Mouse (Mus musculus): ENCODE measurements at regions not wholly inside any gene's neighbourhood (a gene's known extent, or its start where the extent isn't known, plus 50 kb on each side); places are given as distances from the start of the nearest gene placed in this dataset.

GRCm38 (mm10) chr7:95823539-95823938, 347.5 kb upstream of the Tenm4 start:
- H3K27me3 ChIP-seq (ENCODE audit: control insufficient read depth in 1 of 2, insufficient read depth in 2 of 2, low read length in 2 of 2) = no peaks in the 10 kb centered on the region
- H3K9ac ChIP-seq (ENCODE audit: control insufficient read depth, low read depth, low read length, poor library complexity, severe bottlenecking) = no peak overlapping the region
- H3K9me3 ChIP-seq (replicated peaks; ENCODE audit: insufficient read depth, low read length) = no peaks in the 10 kb centered on the region
- no peak overlapping the region for H3K4me3 ChIP-seq (ENCODE audit: control insufficient read depth in 1 of 2, insufficient read depth in 1 of 2, low read depth in 2 of 2, low read length in 2 of 2)
- no peaks in the 10 kb centered on the region for H3K4me1 ChIP-seq (ENCODE audit: control insufficient read depth in 1 of 2, insufficient read depth in 2 of 2, low read length in 2 of 2)
- TF ChIP-seq MAZ (IDR thresholded peaks at IDR 0.05; ENCODE audit: low read depth, low read length) = no peak
- no peaks in the 10 kb centered on the region for H3K79me2 ChIP-seq (ENCODE audit: control insufficient read depth, insufficient read depth, low read length, poor library complexity)
- DNase-seq (ENCODE audit: low read depth, low spot score) = no peak
- no peaks in the 10 kb centered on the region for H3K36me3 ChIP-seq (ENCODE audit: control insufficient read depth in 1 of 2, insufficient read depth in 2 of 2, low read length in 2 of 2)
- H3K27ac ChIP-seq (ENCODE audit: control insufficient read depth, low read depth, low read length) = no peak overlapping the region

GRCm38 (mm10) chr7:95829889-95830288, 341.2 kb upstream of the Tenm4 start:
- Histone ChIP-seq H3K27me3 (ENCODE audit: control insufficient read depth in 1 of 2, insufficient read depth in 2 of 2, low read length in 2 of 2) (no peaks in the 10 kb centered on the region), H3K4me3 (ENCODE audit: control insufficient read depth in 1 of 2, insufficient read depth in 1 of 2, low read depth in 2 of 2, low read length in 2 of 2) (no peak overlapping the region), H3K27ac (ENCODE audit: control insufficient read depth, low read depth, low read length) (no peak overlapping the region), H3K36me3 (ENCODE audit: control insufficient read depth in 1 of 2, insufficient read depth in 2 of 2, low read length in 2 of 2) (no peaks in the 10 kb centered on the region), H3K9me3 (replicated peaks; ENCODE audit: insufficient read depth, low read length) (no peaks in the 10 kb centered on the region), H3K4me1 (ENCODE audit: control insufficient read depth in 1 of 2, insufficient read depth in 2 of 2, low read length in 2 of 2) (no peaks in the 10 kb centered on the region), H3K9ac (ENCODE audit: control insufficient read depth, low read depth, low read length, poor library complexity, severe bottlenecking) (no peak overlapping the region), H3K79me2 (ENCODE audit: control insufficient read depth, insufficient read depth, low read length, poor library complexity) (no peaks in the 10 kb centered on the region)
- no peak for DNase-seq (ENCODE audit: low read depth, low spot score)
- TF ChIP-seq CTCF (IDR thresholded peaks at IDR 0.05 in 2 of 3, conservative IDR thresholded peaks at IDR 0.05 in 1 of 3; ENCODE audit: control insufficient read depth in 1 of 3, insufficient read depth in 1 of 3, low read depth in 2 of 3, low read length in 3 of 3, poor library complexity in 1 of 3, severe bottlenecking in 1 of 3) = no peak
- TF ChIP-seq RAD21 (IDR thresholded peaks at IDR 0.05; ENCODE audit: low read depth, low read length) = no peak
- no peak for TF ChIP-seq MYB (IDR thresholded peaks at IDR 0.05; ENCODE audit: low read depth, low read length)
- TF ChIP-seq ZNF384 (IDR thresholded peaks at IDR 0.05; ENCODE audit: low read depth, low read length) = no peak
- TF ChIP-seq SIN3A (IDR thresholded peaks at IDR 0.05; ENCODE audit: low read length) = no peak
- no peak for TF ChIP-seq TBP (IDR thresholded peaks at IDR 0.05; ENCODE audit: low read depth, low read length)
- TF ChIP-seq CHD2 (IDR thresholded peaks at IDR 0.05; ENCODE audit: low read length) = no peak
- TF ChIP-seq ELF1 (IDR thresholded peaks at IDR 0.05; ENCODE audit: low read depth, low read length) = no peak
- TF ChIP-seq MAZ (IDR thresholded peaks at IDR 0.05; ENCODE audit: low read depth, low read length) = no peak
- no peak for TF ChIP-seq TAL1 (IDR thresholded peaks at IDR 0.05; ENCODE audit: low read length)
- no peak for TF ChIP-seq MAX (IDR thresholded peaks at IDR 0.05; ENCODE audit: low read length)
- TF ChIP-seq POLR2AphosphoS2 (IDR thresholded peaks at IDR 0.05; ENCODE audit: low read length) = no peak
- TF ChIP-seq POLR2AphosphoS5 (IDR thresholded peaks at IDR 0.05; ENCODE audit: borderline replicate concordance, low read depth, low read length) = no peak
- TF ChIP-seq POLR2A (IDR thresholded peaks at IDR 0.05; ENCODE audit: control insufficient read depth in 1 of 2, insufficient read depth in 1 of 2, low read depth in 1 of 2, low read length in 2 of 2, poor library complexity in 1 of 2) = no peak
- no peak for TF ChIP-seq MAFK (IDR thresholded peaks at IDR 0.05; ENCODE audit: borderline replicate concordance, low read depth, low read length)

- Histone ChIP-seq H3K27ac (ENCODE audit: control insufficient read depth, low read depth, low read length) (no peak overlapping the region), H3K36me3 (ENCODE audit: control insufficient read depth in 1 of 2, insufficient read depth in 2 of 2, low read length in 2 of 2) (no peaks in the 10 kb centered on the region), H3K4me3 (ENCODE audit: control insufficient read depth in 1 of 2, insufficient read depth in 1 of 2, low read depth in 2 of 2, low read length in 2 of 2) (no peak overlapping the region), H3K4me1 (ENCODE audit: control insufficient read depth in 1 of 2, insufficient read depth in 2 of 2, low read length in 2 of 2) (no peaks in the 10 kb centered on the region), H3K79me2 (ENCODE audit: control insufficient read depth, insufficient read depth, low read length, poor library complexity) (no peaks in the 10 kb centered on the region), H3K9me3 (replicated peaks; ENCODE audit: insufficient read depth, low read length) (no peaks in the 10 kb centered on the region), H3K9ac (ENCODE audit: control insufficient read depth, low read depth, low read length, poor library complexity, severe bottlenecking) (no peak overlapping the region), H3K27me3 (ENCODE audit: control insufficient read depth in 1 of 2, insufficient read depth in 2 of 2, low read length in 2 of 2) (no peaks in the 10 kb centered on the region)
- DNase-seq (ENCODE audit: low read depth, low spot score) = no peak
- no peak for TF ChIP-seq CHD2 (IDR thresholded peaks at IDR 0.05; ENCODE audit: low read length)
- no peak for TF ChIP-seq UBTF (IDR thresholded peaks at IDR 0.05; ENCODE audit: borderline replicate concordance, insufficient read depth, low read depth, low read length)
- no peak for TF ChIP-seq MAZ (IDR thresholded peaks at IDR 0.05; ENCODE audit: low read depth, low read length)
- TF ChIP-seq MEF2A (IDR thresholded peaks at IDR 0.05; ENCODE audit: extremely low read depth, insufficient replicate concordance, low read depth, low read length, poor library complexity, severe bottlenecking) = no peak
- TF ChIP-seq SMC3 (IDR thresholded peaks at IDR 0.05; ENCODE audit: low read depth, low read length) = no peak
Observed at GRCm38 (mm10) chr7:95834236-95834919, 336.7 kb upstream of the Tenm4 start.
